Mouse (Mus musculus): ENCODE results near the gene Mta1.

DNA sequence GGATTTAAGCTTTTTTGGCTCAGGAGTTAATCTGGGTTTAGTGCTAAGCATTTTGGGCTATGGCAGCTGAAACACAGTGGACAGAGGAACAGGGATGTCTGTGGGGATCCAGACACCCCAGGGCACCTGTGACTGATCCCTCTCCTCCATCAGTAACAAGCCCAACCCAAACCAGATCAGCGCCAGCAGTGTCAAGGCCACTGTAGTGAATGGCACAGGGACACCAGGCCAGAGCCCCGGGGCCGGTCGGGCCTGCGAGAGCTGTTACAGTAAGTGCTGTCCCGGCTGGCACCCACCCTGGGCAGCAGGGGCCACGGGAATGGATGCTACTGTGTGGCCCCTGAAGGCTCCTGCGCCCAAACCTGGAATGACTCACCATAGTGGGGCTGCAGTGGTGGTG, 32.7 kb downstream of the Mta1 start:
- TF ChIP-seq POLR2A (IDR thresholded peaks at IDR 0.05; ENCODE audit: borderline replicate concordance, low read depth, low read length) (no peak), CTCF (IDR thresholded peaks at IDR 0.05; ENCODE audit: low read depth, low read length) (no peak)

All from bone marrow macrophage, adult 2 months (primary cell).